ENCODE assay signal across 7 mouse cellular contexts in genomic region chr5:135169479-135169878, GRCm38 (mm10). TPM values are rescaled to one million over a fixed set of nuclear protein-coding genes. Genes with fewer than 3 reads are reported as not detected.
A peak's percentile ranks its signal among the peaks of the same experiment; 100 is the strongest.
DNase-seq lines count a peak whose midpoint lies in the region; ATAC-seq lines count a peak whose summit lies in the region.

No protein-coding gene starts in this region.

- H3K9me3 ChIP-seq in lung, embryonic 16.5 days (ENCODE audit: control insufficient read depth, low read length): no peaks in the 10 kb centered on the region
- no peaks in the 10 kb centered on the region for H3K9me3 ChIP-seq in forebrain, embryonic 10.5 days
- no peaks in the 10 kb centered on the region for H3K9me3 ChIP-seq in limb, embryonic 11.5 days (ENCODE audit: control insufficient read depth, low read length)
- no peaks in the 10 kb centered on the region for H3K9me3 ChIP-seq in stomach, embryonic 14.5 days (ENCODE audit: control insufficient read depth, low read depth, low read length)

- DNase-seq in lung, postnatal 10 days: no peak
- DNase-seq in forebrain, embryonic 10.5 days (ENCODE audit: extremely low spot score, low spot score): no peak
- no peak for DNase-seq in limb, embryonic 11.5 days (ENCODE audit: low spot score)
- DNase-seq in spleen, adult 12 weeks (ENCODE audit: low spot score): no peak
- no peak for DNase-seq in embryo, embryonic 11 days

- H3K4me1 ChIP-seq in lung, embryonic 16.5 days (replicated peaks; ENCODE audit: control insufficient read depth, insufficient read depth, low read length): peaks cover 10% of the 10 kb centered on the region
- peaks cover 18% of the 10 kb centered on the region for H3K4me1 ChIP-seq in forebrain, embryonic 10.5 days
- no peaks in the 10 kb centered on the region for H3K4me1 ChIP-seq in limb, embryonic 11.5 days (ENCODE audit: control insufficient read depth, insufficient read depth, low read length)
- H3K4me1 ChIP-seq in stomach, embryonic 14.5 days (ENCODE audit: control insufficient read depth, insufficient read depth, low read length): 0 out of 2 replicates have a peak, but pooled peaks cover 5% of the 10 kb centered on the region

- H3K27ac ChIP-seq in lung, embryonic 16.5 days (ENCODE audit: low read length): no peak overlapping the region; the same call in 1 of the 2 replicates
- peak overlapping the region; percentile 98 for H3K27ac ChIP-seq in forebrain, embryonic 10.5 days
- H3K27ac ChIP-seq in limb, embryonic 11.5 days (replicated peaks; ENCODE audit: low read depth, low read length): no peak overlapping the region
- peak overlapping the region; percentile 99; the same call in 1 of the 2 replicates for H3K27ac ChIP-seq in stomach, embryonic 14.5 days (ENCODE audit: low read length)

- ATAC-seq in lung, embryonic 16.5 days (ENCODE audit: low read depth): no peak
- no peak for ATAC-seq in limb, embryonic 11.5 days (ENCODE audit: insufficient number of reproducible peaks, low FRiP score, low TSS enrichment, low read depth)
- ATAC-seq in stomach, embryonic 14.5 days (ENCODE audit: insufficient number of reproducible peaks, insufficient read depth, low FRiP score, low read depth): no peak

- H3K4me2 ChIP-seq in lung, embryonic 16.5 days (ENCODE audit: low read depth, low read length): peak overlapping the region; percentile 80
- peak overlapping the region; percentile 82 for H3K4me2 ChIP-seq in limb, embryonic 11.5 days (ENCODE audit: low read depth, severe bottlenecking)
- peak overlapping the region; percentile 83 for H3K4me2 ChIP-seq in stomach, embryonic 14.5 days (replicated peaks; ENCODE audit: low read depth, low read length)

- peaks cover 16% of the 10 kb centered on the region for H3K36me3 ChIP-seq in lung, embryonic 16.5 days (ENCODE audit: control insufficient read depth, insufficient read depth, low read length)
- H3K36me3 ChIP-seq in forebrain, embryonic 10.5 days (replicated peaks): peaks cover 36% of the 10 kb centered on the region
- H3K36me3 ChIP-seq in limb, embryonic 11.5 days (ENCODE audit: control insufficient read depth, insufficient read depth, low read length): peaks cover 6% of the 10 kb centered on the region; the same call in 1 of the 2 replicates
- H3K36me3 ChIP-seq in stomach, embryonic 14.5 days (ENCODE audit: control insufficient read depth, insufficient read depth, low read length): peaks cover 27% of the 10 kb centered on the region

- peak overlapping the region; percentile 78 for H3K4me3 ChIP-seq in lung, embryonic 16.5 days (ENCODE audit: low read length)
- peak overlapping the region; percentile 80 for H3K4me3 ChIP-seq in forebrain, embryonic 10.5 days
- H3K4me3 ChIP-seq in limb, embryonic 11.5 days (ENCODE audit: low read depth, low read length): peak overlapping the region; percentile 71
- H3K4me3 ChIP-seq in stomach, embryonic 14.5 days (ENCODE audit: low read depth, low read length): peak overlapping the region; percentile 63

- WGBS in lung, embryonic 16.5 days: 92% methylated on average over 5 of the region's 5 CpGs
- whole genome bisulfite sequencing in forebrain, embryonic 10.5 days: 96% methylated on average over 5 of the region's 5 CpGs
- 90% methylated on average over 5 of the region's 5 CpGs for WGBS in limb, embryonic 11.5 days
- 86% methylated on average over 5 of the region's 5 CpGs for WGBS in stomach, embryonic 14.5 days

- peak overlapping the region; percentile 67 for H3K9ac ChIP-seq in lung, embryonic 16.5 days (ENCODE audit: low read length)
- H3K9ac ChIP-seq in limb, embryonic 11.5 days (ENCODE audit: low read length): peak overlapping the region; percentile 60
- peak overlapping the region; percentile 71; the same call in 1 of the 2 replicates for H3K9ac ChIP-seq in stomach, embryonic 14.5 days (replicated peaks; ENCODE audit: low read depth, low read length)

- H3K27me3 ChIP-seq in lung, embryonic 16.5 days (ENCODE audit: control insufficient read depth, insufficient read depth, low read depth, low read length): no peaks in the 10 kb centered on the region
- no peaks in the 10 kb centered on the region for H3K27me3 ChIP-seq in forebrain, embryonic 10.5 days (ENCODE audit: poor library complexity, severe bottlenecking)
- H3K27me3 ChIP-seq in limb, embryonic 11.5 days (ENCODE audit: control insufficient read depth, insufficient read depth, low read length): no peaks in the 10 kb centered on the region
- H3K27me3 ChIP-seq in stomach, embryonic 14.5 days (ENCODE audit: control insufficient read depth, insufficient read depth, low read length): no peaks in the 10 kb centered on the region

RNA-seq across cellular contexts. Expression of gene Bcl7b, which starts 1.4 kb away (rescaled TPM):
- polyA plus RNA-seq in lung, embryonic 16.5 days (2015; fragmentation: Nextera tagmentation; extraction: Ambion mirVana): 53.3 and 56.2 TPM in 2 replicates
- 43.3 and 44.4 TPM in 2 replicates for polyA plus RNA-seq in forebrain, embryonic 10.5 days (2016; fragmentation: Nextera tagmentation; extraction: Ambion mirVana)
- 39.5 and 45.6 TPM in 2 replicates for polyA plus RNA-seq in limb, embryonic 11.5 days (2014; fragmentation: Nextera tagmentation; extraction: Ambion mirVana)
- polyA plus RNA-seq in stomach, embryonic 14.5 days (2014; fragmentation: Nextera tagmentation; extraction: Ambion mirVana): 45.1 and 48.9 TPM in 2 replicates

RNA-seq across cellular contexts. Expression of gene Baz1b, which starts 17.6 kb away (rescaled TPM):
- polyA plus RNA-seq in lung, embryonic 16.5 days (2015; fragmentation: Nextera tagmentation; extraction: Ambion mirVana): 33.8 and 35.3 TPM in 2 replicates
- 58.0 and 59.1 TPM in 2 replicates for polyA plus RNA-seq in forebrain, embryonic 10.5 days (2016; fragmentation: Nextera tagmentation; extraction: Ambion mirVana)
- 71.5 and 77.1 TPM in 2 replicates for polyA plus RNA-seq in limb, embryonic 11.5 days (2014; fragmentation: Nextera tagmentation; extraction: Ambion mirVana)
- 60.3 and 60.7 TPM in 2 replicates for polyA plus RNA-seq in stomach, embryonic 14.5 days (2014; fragmentation: Nextera tagmentation; extraction: Ambion mirVana)

RNA-seq across cellular contexts. Expression of gene Tbl2, which starts 20.0 kb away (rescaled TPM):
- polyA plus RNA-seq in lung, embryonic 16.5 days (2015; fragmentation: Nextera tagmentation; extraction: Ambion mirVana): 20.6 and 22.6 TPM in 2 replicates
- 23.8 and 25.0 TPM in 2 replicates for polyA plus RNA-seq in forebrain, embryonic 10.5 days (2016; fragmentation: Nextera tagmentation; extraction: Ambion mirVana)
- 21.4 and 22.5 TPM in 2 replicates for polyA plus RNA-seq in limb, embryonic 11.5 days (2014; fragmentation: Nextera tagmentation; extraction: Ambion mirVana)
- 24.8 and 28.5 TPM in 2 replicates for polyA plus RNA-seq in stomach, embryonic 14.5 days (2014; fragmentation: Nextera tagmentation; extraction: Ambion mirVana)

Comparison
In these comparisons a context has a peak if more than half of its experiments do, and no peak if none do; other contexts are left out.
1. H3K27ac ChIP-seq: peak in forebrain, embryonic 10.5 days (single experiment) and stomach, embryonic 14.5 days (single experiment); none in lung, embryonic 16.5 days (single experiment) and limb, embryonic 11.5 days (single experiment).
2. Peak in every context shown above with its lines, with median percentiles within 50 percentile points of each other: H3K4me2 ChIP-seq, H3K4me3 ChIP-seq and H3K9ac ChIP-seq.